In genomic region chr2:55822726-55823125, GRCm38 (mm10) we compare ENCODE assay signal across 17 mouse cellular contexts.
"Had no signal": no experiment of that assay in that cellular context is flagged by ENCODE, and none has a peak within 500 bp of the region (broad histone marks: within the 10 kb centered on the region; RNA-seq: fewer than 3 reads in every experiment).

No protein-coding gene starts in this region.

- H3K4me3 ChIP-seq: left cerebral cortex, adult 2 months; limb, embryonic 12.5 days; limb, embryonic 15.5 days; midbrain, embryonic 12.5 days; midbrain, embryonic 15.5 days; neural tube, embryonic 13.5 days had no signal

- H3K27me3 ChIP-seq: limb, embryonic 12.5 days; limb, embryonic 15.5 days; midbrain, embryonic 12.5 days; midbrain, embryonic 15.5 days; neural tube, embryonic 13.5 days had no signal

- H3K4me2 ChIP-seq: limb, embryonic 12.5 days; limb, embryonic 15.5 days; liver, embryonic 11.5 days; lung, embryonic 14.5 days; midbrain, embryonic 12.5 days; midbrain, embryonic 15.5 days; neural tube, embryonic 13.5 days had no signal

- DNase-seq: kidney, postnatal 10 days; kidney, postnatal 36 days; layer of hippocampus, postnatal 36 days; left cerebral cortex, postnatal 4 days; liver, postnatal 0 days; retina, postnatal 1 day; thymus, adult 18-20 months; thymus, postnatal 36 days had no signal

- ATAC-seq: liver, postnatal 0 days; lung, postnatal 0 days; midbrain, embryonic 15.5 days had no signal

- H3K36me3 ChIP-seq: limb, embryonic 12.5 days; limb, embryonic 15.5 days; midbrain, embryonic 12.5 days; midbrain, embryonic 15.5 days; neural tube, embryonic 13.5 days had no signal
